Mouse (Mus musculus) hematopoietic multipotent progenitor cell, adult 10-12 weeks (in vitro differentiated cells): ENCODE measurements around the gene Tmem51. TPM values are rescaled to one million over a fixed set of nuclear protein-coding genes. Genes with fewer than 3 reads are reported as not detected.

Source experiments
- polyA plus RNA-seq: library from polyadenylated mRNA; stranded (reverse); fragments of >175 nt; gene quantifications from 2 replicates; pipeline ENCODE4 v1.2.3, GENCODE M21; 2012; ENCODE audit warnings: low replicate concordance

Gene Tmem51
- polyA plus RNA-seq, result 46.7 and 85.6 TPM in 2 replicates

GRCm38 (mm10) chr4:142084131-142084899 lies at the start of gene Tmem51:
Gene Tmem51 (minus strand): TSS chr4:142084304.

GRCm38 (mm10) chr4:142014659-142015608 lies 69.2 kb downstream of the Tmem51 start, which contains the start of gene Fhad1:
Gene Fhad1 (minus strand): TSS chr4:142015082.

Other genes starting within 250 kb of the Tmem51 start
- gene Ctrc, start 237.9 kb downstream of the Tmem51 start, polyA plus RNA-seq, result 0.49 TPM in 1 of 2 replicates, not detected in the other
- gene Efhd2, start 209.4 kb downstream of the Tmem51 start, polyA plus RNA-seq, result 93.0 and 163 TPM in 2 replicates
- gene Fhad1, start 69.2 kb downstream of the Tmem51 start, polyA plus RNA-seq, result 0.28 and 0.51 TPM in 2 replicates
- gene Kazn, start 155.1 kb upstream of the Tmem51 start, polyA plus RNA-seq, result 1.0 and 1.5 TPM in 2 replicates